Comparison of ENCODE assay signal across 8 mouse cellular contexts in the genomic region with DNA sequence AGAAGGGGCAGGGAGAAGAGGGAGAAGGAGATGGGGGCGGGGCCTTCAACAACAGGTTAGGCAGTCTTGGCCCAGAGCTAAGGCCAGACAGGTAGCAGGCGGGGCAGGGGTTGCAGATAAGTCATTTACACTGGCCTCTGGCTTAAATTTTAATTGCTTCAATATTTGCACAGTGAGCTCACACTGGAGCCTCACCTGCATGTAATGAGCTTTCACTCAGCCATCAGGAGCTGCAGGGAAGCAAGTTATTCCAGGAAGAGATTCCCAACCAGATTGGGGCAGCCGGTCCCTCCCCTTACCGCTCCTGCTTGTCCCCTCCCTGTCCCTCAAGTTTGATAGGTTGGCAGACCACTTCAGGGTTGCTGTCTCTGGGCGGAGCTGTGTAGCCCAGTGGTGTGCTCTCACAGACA. TPM values are rescaled to one million over a fixed set of nuclear protein-coding genes. Genes with fewer than 3 reads are reported as not detected.
DNase-seq lines count a peak whose midpoint lies in the region; ATAC-seq and TF ChIP-seq lines count a peak whose summit lies in the region.

No protein-coding gene starts in this region.

- ATAC-seq in kidney, embryonic 15.5 days (replicated peaks; ENCODE audit: low FRiP score) = 0 out of 2 replicates have a peak, but pooled peaks have one; percentile 23
- peak; percentile 70 for ATAC-seq in lung, embryonic 14.5 days (ENCODE audit: insufficient read depth)
- no peak for ATAC-seq in midbrain, embryonic 14.5 days (ENCODE audit: low FRiP score, low TSS enrichment)

- H3K27me3 ChIP-seq in kidney, embryonic 15.5 days = no peaks in the 10 kb centered on the region
- no peaks in the 10 kb centered on the region for H3K27me3 ChIP-seq in lung, embryonic 14.5 days (ENCODE audit: insufficient read depth, low read length)
- no peaks in the 10 kb centered on the region for H3K27me3 ChIP-seq in midbrain, embryonic 14.5 days (ENCODE audit: control insufficient read depth, insufficient read depth, low read length)

- peak; percentile 9 for DNase-seq in adrenal gland, postnatal 14 days
- no peak for DNase-seq in adrenal gland, adult 18-20 months (ENCODE audit: low spot score in 2 of 2)
- DNase-seq in lung, embryonic 14.5 days = peak; percentile 64
- no peak for DNase-seq in midbrain, embryonic 14.5 days
- DNase-seq in left cerebral cortex, postnatal 25 days (ENCODE audit: low spot score in 2 of 2) = no peak
- no peak for DNase-seq in frontal cortex, adult 2 months (ENCODE audit: extremely low spot score in 1 of 2, low spot score in 1 of 2)

- H3K4me3 ChIP-seq in brown adipose tissue, adult 24 weeks (ENCODE audit: insufficient read depth, low read depth, low read length) = no peak overlapping the region
- no peak overlapping the region for H3K4me3 ChIP-seq in kidney, embryonic 15.5 days (replicated peaks)
- H3K4me3 ChIP-seq in lung, embryonic 14.5 days (ENCODE audit: low read depth, low read length) = no peak overlapping the region
- H3K4me3 ChIP-seq in midbrain, embryonic 14.5 days (replicated peaks; ENCODE audit: low read depth, low read length) = no peak overlapping the region

- H3K4me1 ChIP-seq in brown adipose tissue, adult 24 weeks (ENCODE audit: control insufficient read depth, insufficient read depth, insufficient read length, low read length) = peaks cover 75% of the 10 kb centered on the region
- peaks cover 97% of the 10 kb centered on the region for H3K4me1 ChIP-seq in kidney, embryonic 15.5 days
- H3K4me1 ChIP-seq in lung, embryonic 14.5 days (ENCODE audit: insufficient read depth) = peaks cover 59% of the 10 kb centered on the region
- peaks cover 4% of the 10 kb centered on the region; the same call in 1 of the 2 replicates for H3K4me1 ChIP-seq in midbrain, embryonic 14.5 days (ENCODE audit: control insufficient read depth, insufficient read depth, low read length)

- no peaks in the 10 kb centered on the region for H3K9me3 ChIP-seq in kidney, embryonic 15.5 days (replicated peaks)
- no peaks in the 10 kb centered on the region for H3K9me3 ChIP-seq in lung, embryonic 14.5 days (ENCODE audit: low read depth, low read length)
- no peaks in the 10 kb centered on the region for H3K9me3 ChIP-seq in midbrain, embryonic 14.5 days (ENCODE audit: control insufficient read depth, low read length)

- TF ChIP-seq CTCF in lung, embryonic 14.5 days (IDR thresholded peaks at IDR 0.05; ENCODE audit: low read depth) = no peak

- peak overlapping the region; percentile 0; the same call in 1 of the 2 replicates for H3K9ac ChIP-seq in kidney, embryonic 15.5 days
- no peak overlapping the region for H3K9ac ChIP-seq in lung, embryonic 14.5 days
- no peak overlapping the region for H3K9ac ChIP-seq in midbrain, embryonic 14.5 days (replicated peaks; ENCODE audit: low read length)

- H3K27ac ChIP-seq in brown adipose tissue, adult 24 weeks (replicated peaks; ENCODE audit: low read depth, low read length) = peak overlapping the region; percentile 47; the same call in 1 of the 2 replicates
- peak overlapping the region; percentile 86 for H3K27ac ChIP-seq in kidney, embryonic 15.5 days
- peak overlapping the region; percentile 75 for H3K27ac ChIP-seq in lung, embryonic 14.5 days (ENCODE audit: low read depth)
- H3K27ac ChIP-seq in midbrain, embryonic 14.5 days (replicated peaks; ENCODE audit: low read depth, low read length) = no peak overlapping the region

- 46% methylated on average over 5 of the region's 5 CpGs for WGBS in kidney, embryonic 15.5 days
- WGBS in lung, embryonic 14.5 days = 30% methylated on average over 5 of the region's 5 CpGs
- 59% methylated on average over 5 of the region's 5 CpGs for WGBS in midbrain, embryonic 14.5 days

- H3K4me2 ChIP-seq in kidney, embryonic 15.5 days = 0 out of 2 replicates have a peak overlapping the region, but pooled peaks have one; percentile 9
- peak overlapping the region; percentile 42; the same call in 1 of the 2 replicates for H3K4me2 ChIP-seq in lung, embryonic 14.5 days
- H3K4me2 ChIP-seq in midbrain, embryonic 14.5 days (ENCODE audit: low read length) = no peak overlapping the region

- intact Hi-C loops in left cerebral cortex, postnatal 25 days (cut with DNase I) = no loop called here

- no peaks in the 10 kb centered on the region; the same call in 1 of the 2 replicates for H3K36me3 ChIP-seq in kidney, embryonic 15.5 days
- H3K36me3 ChIP-seq in lung, embryonic 14.5 days (ENCODE audit: insufficient read depth) = peaks cover 25% of the 10 kb centered on the region
- H3K36me3 ChIP-seq in midbrain, embryonic 14.5 days (ENCODE audit: control insufficient read depth, insufficient read depth, low read length) = no peaks in the 10 kb centered on the region

RNA-seq across cellular contexts. Expression of a gene that starts 19.9 kb away (rescaled TPM):
- total RNA-seq in adrenal gland, postnatal 14 days (2021) = 280 and 301 TPM in 2 replicates
- total RNA-seq in adrenal gland, adult 18-20 months (2021) = 100 to 1,000 TPM; 270 to 287 TPM
- 36.0 and 59.3 TPM in 2 replicates for polyA plus RNA-seq in brown adipose tissue, adult 24 weeks (2012; ENCODE audit: insufficient read depth, insufficient read length, missing spikeins)
- polyA plus RNA-seq in kidney, embryonic 15.5 days (2015; fragmentation: Nextera tagmentation; extraction: Ambion mirVana) = 56.2 and 60.2 TPM in 2 replicates
- polyA plus RNA-seq in lung, embryonic 14.5 days (2014; fragmentation: Nextera tagmentation; extraction: Ambion mirVana) = 86.6 and 87.5 TPM in 2 replicates
- polyA plus RNA-seq in midbrain, embryonic 14.5 days (2014; fragmentation: Nextera tagmentation; extraction: Ambion mirVana) = 7.3 and 14.8 TPM in 2 replicates
- 10 to 100 TPM; 69.9 to 75.5 TPM for total RNA-seq in left cerebral cortex, postnatal 25 days (2021)
- polyA plus RNA-seq in frontal cortex, adult 2 months (2012; rRNA removed) = 34.4 and 38.7 TPM in 2 replicates

Comparison
In these comparisons a context has a peak if more than half of its experiments do, and no peak if none do; other contexts are left out.
1. DNase-seq: peak in adrenal gland, postnatal 14 days (single experiment) and lung, embryonic 14.5 days (single experiment); none in adrenal gland, adult 18-20 months (0 of 2), midbrain, embryonic 14.5 days (single experiment), left cerebral cortex, postnatal 25 days (0 of 2) and frontal cortex, adult 2 months (0 of 2).